Mouse (Mus musculus): ENCODE measurements around the gene Aebp1.

- TF ChIP-seq POLR2A (IDR thresholded peaks at IDR 0.05; ENCODE audit: insufficient read length, low read depth): no peak
- TF ChIP-seq SRF (IDR thresholded peaks at IDR 0.05; ENCODE audit: control insufficient read depth, insufficient read length, low read depth): no peak
- no peak for TF ChIP-seq TCF12 (IDR thresholded peaks at IDR 0.05; ENCODE audit: insufficient read depth, poor library complexity, severe bottlenecking)
- no peak for TF ChIP-seq POLR2AphosphoS2 (IDR thresholded peaks at IDR 0.05; ENCODE audit: insufficient read length, low read depth)
- TF ChIP-seq MYOG (IDR thresholded peaks at IDR 0.05; ENCODE audit: control insufficient read depth in 1 of 3, insufficient read depth in 1 of 3, insufficient read length in 2 of 3, low read depth in 2 of 3): no peak
- TF ChIP-seq USF1 (IDR thresholded peaks at IDR 0.05; ENCODE audit: low read depth): no peak
- no peak for TF ChIP-seq TCF3 (IDR thresholded peaks at IDR 0.05; ENCODE audit: insufficient read length, low read depth)
- no peak for TF ChIP-seq E2F4 (IDR thresholded peaks at IDR 0.05; ENCODE audit: insufficient read depth)
- TF ChIP-seq MAX (IDR thresholded peaks at IDR 0.05; ENCODE audit: low read depth): no peak
- no peak for TF ChIP-seq REST (IDR thresholded peaks at IDR 0.05; ENCODE audit: insufficient read depth, insufficient read length)
Measured at GRCm38 (mm10) chr11:5872707-5873106, 11.0 kb downstream of the Aebp1 start.

Measured in myocyte (in vitro differentiated cells).